Mouse (Mus musculus) lung, postnatal 25 days (tissue): ENCODE data around the gene Gstm2.
"Not testable (repeated sequence)": the region's sequence is repeated elsewhere in the genome, so short reads cannot be mapped to it uniquely, and the experiment has no call there.

Source experiments
- DNase-seq: peaks from one replicate; pipeline ENCODE4 v3.0.0; 2022; ENCODE audit warnings: low spot score

The Gstm2 gene

DNA sequence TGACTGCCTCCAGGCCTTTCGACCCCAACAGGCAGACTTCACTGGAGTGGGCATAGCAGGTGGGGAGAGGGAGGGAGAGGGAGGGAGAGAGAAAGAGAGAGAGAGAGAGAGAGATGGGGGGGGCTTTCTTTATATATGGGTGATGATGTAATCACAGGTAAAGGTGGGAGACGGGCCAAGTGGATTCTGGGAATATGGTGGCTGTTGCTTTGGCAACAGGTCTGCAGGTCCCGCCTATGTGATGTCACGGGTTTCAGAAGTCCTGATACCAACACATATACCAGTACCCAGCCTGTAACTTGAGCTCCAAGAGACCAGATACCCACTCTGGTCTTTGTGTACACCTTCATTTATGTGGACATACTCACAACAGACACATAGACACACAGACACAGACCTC is 10.3 kb upstream of the Gstm2 start:
- no peak for DNase-seq

DNA sequence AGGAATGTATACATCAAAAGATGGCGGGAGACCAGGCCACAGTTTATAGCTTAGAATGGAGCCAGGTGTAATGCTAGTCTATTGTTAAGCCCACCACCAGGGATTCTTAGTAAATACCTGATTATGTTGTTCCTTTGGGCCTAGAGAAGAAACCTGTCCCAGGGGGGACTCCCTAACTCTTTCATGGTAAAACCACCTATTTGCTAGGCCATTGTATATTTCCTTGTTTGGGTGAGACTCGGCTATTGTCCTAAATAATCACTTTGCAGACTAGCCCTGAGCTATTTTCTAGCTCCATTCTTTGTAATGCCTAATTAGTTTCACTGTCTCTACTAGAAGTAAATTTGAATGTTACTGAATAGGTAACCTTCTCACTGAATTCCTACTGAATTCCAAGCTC is 9.7 kb upstream of the Gstm2 start:
- DNase-seq: not testable (repeated sequence)

DNA sequence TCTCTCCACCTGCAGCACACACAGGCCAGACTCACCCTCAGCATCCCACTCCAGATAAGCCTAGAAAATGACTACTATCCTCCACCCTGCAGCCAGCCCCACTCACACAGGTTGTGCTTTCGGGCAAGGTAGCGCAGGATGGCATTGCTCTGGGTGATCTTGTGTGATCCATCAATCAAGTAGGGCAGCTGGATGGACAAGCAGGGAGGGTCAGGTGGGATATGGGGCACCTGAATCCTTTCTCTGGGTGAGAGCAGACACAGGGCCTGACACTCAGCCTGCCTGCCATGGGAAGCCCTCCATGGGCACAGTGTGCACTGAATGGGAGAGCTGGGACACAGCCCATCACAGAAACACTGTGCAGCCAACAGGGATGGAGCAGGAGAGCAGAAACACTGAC is 1.1 kb downstream of the Gstm2 start:
- DNase-seq: not testable (repeated sequence)

DNA sequence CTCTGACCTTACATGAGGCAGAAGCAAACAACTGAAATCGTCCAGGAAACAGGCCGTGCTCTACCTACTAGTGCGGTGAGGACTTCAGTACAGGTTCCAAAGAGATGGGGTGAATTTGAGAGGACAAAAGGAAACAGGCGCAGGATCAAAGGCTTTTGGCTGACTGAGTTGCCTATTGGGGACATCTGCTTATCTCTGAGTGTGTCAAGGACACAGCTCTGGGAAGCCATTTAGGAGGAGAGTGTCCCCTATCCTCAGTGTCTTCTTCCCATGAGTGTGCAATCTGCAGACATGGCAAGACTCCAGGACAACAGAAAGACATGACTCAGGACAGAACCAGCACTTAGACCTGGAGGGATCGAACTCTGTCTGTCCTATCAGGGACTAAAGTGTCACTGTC is 1.8 kb downstream of the Gstm2 start:
- DNase-seq: no peak

DNA sequence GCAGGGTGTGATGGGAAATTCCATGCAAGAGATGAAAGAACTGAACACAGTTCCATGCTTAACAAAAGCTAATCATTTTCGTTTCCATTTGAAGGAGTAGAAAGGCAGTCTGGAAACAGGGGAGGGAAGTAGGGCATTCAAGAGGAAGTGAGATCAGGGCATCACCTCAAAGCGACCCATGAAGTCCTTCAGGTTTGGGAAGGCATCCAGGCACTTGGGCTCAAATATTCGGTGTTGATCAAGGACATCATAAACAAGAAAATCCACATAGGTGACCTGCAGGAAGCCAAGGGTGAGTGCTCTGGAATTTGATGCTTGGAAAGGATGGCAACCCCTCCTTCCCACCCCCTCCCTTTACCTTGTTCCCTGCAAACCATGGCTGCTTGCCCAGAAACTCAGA is 2.5 kb downstream of the Gstm2 start:
- DNase-seq: no peak

DNA sequence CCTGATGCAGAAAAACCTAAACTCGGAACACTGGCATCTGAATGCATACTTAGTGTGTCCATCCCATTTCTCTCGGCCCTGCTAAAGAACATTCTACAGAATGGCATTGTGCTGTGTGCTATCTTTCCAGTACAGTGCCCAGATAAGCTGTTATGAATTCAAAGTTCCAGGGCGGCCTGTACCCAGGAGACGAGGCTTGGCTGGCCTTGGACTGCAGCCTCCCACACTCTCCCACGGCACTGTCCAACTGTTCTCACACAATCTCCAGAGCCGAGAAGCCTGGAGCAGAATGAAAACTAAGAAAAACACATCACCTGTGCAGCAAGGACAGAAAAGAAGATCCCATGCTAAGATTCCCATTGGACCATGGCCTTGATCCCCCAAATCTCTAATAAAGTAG is 3.5 kb downstream of the Gstm2 start:
- no peak for DNase-seq

DNA sequence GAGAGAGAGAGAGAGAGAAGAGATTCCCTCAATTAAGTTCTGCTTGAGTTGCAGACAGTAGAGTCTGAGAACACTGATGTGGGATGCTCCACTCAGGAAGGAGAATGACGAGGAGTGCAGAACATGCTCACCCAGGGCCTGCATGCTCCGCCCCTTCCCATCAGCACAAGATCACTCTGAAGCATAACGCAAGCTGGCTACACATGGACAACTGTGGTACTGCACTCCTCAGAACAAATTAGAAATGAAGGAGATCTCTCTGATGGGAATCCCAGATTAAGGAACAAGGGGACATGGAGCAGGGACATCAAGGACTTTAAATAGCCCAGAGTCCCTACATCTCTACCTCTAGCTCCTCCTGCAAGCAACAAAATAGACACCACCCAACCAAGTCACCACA is 5.0 kb downstream of the Gstm2 start:
- no peak for DNase-seq

DNA sequence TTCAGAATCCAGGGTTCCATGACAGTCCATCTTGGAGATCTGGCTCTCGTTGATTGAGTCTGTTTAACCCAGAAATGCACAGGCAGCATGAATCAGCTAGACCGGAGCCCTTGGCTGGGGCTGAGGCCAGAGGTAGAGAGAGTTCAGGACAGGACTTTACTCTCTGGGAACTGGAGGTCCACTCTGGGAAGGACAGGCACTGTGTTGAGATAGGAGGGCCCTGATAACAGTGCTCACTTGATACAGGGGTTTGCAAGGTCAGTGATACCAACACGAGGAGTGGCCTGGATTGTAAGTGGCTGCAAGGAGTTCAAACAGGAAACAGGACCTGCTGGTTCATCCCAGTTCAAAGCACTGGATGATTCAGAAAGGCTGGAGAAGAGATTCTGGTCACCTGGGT is 8.6 kb downstream of the Gstm2 start:
- DNase-seq: no peak

DNA sequence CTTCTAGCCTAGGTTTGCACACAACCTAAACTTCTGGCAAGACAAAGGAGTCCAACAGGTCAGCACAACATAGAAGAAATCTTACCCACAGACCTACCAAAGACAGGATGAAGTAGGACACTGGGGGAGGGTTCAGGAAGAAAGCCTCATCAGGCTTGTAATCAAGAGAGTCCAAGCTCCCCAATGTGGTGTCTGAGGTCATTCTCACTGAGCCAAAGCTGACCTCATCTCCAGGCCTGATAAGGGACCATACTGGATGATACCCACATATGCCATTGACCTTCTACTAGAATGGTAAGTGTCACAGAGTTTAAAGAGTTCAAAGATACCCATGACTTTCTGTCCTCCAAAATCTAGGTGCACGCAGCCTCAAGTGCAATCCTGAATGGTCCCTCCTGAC is 12.0 kb downstream of the Gstm2 start:
- DNase-seq: no peak

DNA sequence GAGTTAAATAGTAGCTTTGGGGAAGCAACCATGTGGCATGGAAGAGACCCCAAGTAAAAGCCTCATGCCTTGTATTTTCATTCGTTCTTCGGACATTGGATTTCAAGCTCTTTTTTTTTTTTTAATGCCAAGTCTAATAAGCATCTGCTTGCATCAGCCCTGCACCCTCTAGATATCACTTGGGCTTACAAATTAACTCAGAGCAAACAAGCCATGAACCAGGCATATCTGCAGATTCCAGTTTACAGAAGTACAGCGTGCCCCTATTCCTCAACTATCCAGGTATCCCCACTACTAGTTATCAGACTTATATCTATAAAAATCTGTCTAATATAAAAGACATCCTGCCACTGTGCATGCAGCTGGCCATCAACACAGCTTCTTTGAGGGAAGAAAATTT is 14.2 kb downstream of the Gstm2 start:
- DNase-seq: no peak

DNA sequence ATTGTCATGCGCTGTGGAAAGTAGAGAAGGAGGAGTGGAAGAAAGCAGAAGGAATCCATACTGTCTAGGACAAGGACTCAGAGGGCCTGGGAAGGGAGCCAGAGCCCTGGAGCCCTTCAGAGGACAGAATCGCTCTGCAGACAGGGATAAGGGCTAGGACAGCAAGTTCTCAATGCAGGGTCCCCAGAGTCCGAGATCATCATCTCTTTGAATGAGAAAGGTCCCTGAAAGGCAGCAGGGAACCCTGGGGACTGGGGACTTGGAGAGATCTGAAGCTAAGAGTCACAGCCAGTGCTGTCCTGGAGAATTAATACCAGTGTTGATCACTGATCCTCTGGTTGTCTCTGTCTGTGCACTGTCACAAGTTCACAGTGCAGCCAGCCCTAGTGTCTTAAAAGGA is 15.2 kb downstream of the Gstm2 start:
- DNase-seq: not testable (repeated sequence)

DNA sequence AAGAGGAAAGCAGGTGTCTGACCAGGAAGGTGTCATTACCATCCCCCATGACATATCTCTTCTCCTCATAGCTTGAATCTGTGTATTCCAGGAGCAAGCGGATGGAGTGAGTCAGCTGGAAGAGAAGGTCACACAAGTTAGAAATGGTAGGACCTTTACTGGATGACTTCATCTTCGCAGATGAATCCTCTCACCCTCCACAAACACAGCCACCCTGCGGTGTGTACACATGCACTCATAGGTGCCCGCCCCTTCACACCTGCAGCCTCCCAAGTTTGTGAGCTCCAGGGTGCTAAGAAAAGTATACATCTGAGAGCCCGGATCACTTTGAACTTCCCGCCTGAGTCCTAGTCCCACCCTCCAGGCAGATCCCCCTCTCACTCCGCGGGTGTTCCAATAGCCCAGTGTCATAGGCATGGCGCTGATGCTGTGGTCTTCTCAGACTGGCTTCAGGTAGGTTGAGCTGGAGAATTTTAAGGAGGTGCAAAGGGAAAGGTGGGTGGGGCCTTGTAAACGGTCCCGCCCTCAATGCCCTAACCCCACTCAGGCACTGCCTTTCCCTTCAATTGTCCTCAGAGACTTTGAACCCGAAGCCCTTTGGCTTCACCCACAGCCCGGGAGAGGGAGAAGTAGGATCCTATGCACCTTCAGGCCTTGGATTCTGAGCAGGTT is 17.4 kb downstream of the Gstm2 start, which contains the start of gene Gstm3:
TSS of gene Gstm3 (minus strand) at position 560 of the 672 bp plus-strand sequence.
- DNase-seq: no peak

DNA sequence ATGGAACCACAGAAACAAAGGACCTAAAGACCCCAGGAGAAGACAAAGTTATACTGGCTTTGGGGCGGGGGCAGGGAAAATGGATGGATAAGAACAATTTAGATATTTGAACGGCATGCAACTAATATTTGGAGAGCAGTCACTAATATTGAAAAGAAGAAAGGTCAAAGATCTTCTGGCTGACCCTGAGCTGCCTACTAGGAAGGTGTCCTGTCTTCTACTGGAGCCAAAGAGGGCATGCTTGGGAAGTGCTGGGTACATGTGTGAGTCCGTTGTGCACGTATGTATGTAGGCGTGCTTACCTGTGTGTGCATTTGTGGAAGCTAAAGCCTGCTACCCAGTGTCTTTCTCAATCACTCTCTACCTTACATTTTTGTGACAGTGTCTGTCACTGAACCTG is 19.6 kb downstream of the Gstm2 start:
- no peak for DNase-seq

DNA sequence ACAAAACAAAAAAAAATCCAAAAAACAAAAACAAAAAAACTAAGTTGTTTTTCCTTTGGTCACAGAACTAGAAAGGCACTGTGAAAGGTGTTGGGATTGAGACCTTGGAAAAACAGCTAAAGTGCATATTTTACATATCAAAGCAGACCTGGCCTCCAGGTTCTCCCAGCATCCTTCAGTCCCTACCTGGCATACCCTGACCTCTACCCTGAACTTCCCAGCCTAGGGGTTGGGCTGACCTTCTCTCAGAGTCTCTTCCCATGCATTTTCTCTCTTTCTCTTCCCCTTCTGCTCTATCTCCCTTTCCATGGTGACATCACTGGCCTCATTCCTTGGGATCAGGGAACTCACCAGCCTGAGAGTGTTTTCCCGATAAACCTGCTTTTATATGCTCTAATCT is 20.7 kb downstream of the Gstm2 start:
- DNase-seq: no peak

DNA sequence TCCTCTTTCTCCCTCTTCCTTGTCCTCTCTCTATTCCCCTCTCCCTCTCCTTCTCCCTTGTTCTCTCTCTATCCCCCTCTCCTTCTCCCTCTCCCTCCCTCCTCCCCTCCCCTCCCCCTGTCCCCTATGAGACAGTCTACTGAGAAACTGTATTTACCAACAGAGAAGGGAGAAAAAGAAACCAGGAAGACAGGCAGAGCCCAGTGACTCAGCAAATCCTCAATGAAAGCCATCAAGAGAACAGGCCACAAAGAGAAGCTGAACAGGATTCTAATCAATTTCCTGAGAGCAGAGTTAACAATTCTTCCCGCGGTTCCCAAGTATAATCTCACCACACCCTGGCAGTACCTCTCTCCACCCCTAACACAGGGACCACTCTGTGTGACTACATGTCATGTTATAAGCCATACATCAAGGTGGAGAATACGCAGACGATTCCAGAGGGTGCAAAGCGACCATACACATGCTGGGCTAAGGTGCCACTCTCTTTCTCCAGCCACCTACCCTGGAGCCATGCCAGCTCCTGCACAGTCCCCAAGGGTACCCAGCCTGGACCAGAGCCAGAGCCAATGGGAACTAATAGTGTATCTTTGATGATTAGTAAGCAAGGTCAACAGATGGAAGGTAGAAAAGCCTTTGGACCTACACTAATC is 21.5 kb downstream of the Gstm2 start:
- DNase-seq: peak; percentile 41

DNA sequence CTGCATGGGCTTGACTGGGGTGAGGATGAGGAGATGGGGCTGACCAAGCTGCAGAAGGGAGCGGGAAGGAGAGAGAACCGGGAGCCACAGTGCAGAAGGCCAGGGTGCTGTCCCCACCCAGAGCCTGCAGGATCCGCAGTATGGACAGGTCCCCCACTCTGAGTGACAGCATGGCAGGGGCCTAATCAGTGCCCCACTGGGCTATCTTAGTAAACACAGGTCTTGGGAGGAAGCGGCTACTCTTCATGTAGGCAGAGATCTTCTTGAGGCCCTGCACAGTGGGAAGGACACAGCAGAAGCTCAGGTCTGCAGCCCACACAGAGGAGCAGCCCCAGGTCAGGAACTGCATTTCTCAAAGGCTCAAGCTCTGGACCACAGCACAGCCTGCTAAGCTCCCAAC is 22.2 kb downstream of the Gstm2 start:
- DNase-seq: no peak

DNA sequence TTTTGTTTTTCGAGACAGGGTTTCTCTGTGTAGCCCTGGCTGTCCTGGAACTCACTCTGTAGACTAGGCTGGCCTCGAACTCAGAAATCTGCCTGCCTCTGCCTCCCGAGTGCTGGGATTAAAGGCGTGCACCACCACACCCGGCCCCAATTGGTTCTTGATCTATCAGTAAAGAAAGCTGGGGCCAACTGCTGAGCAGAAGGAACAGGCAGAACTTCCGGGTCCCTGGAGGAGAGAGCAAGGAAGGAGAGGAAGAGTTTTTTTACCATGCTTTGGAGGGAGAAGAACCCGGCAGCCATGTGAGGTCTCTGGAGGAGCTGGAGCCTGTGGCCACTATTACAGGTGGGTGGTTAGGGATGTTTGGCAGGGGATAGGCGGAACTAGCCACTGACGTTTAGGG is 31.0 kb downstream of the Gstm2 start:
- not testable (repeated sequence) for DNase-seq

DNA sequence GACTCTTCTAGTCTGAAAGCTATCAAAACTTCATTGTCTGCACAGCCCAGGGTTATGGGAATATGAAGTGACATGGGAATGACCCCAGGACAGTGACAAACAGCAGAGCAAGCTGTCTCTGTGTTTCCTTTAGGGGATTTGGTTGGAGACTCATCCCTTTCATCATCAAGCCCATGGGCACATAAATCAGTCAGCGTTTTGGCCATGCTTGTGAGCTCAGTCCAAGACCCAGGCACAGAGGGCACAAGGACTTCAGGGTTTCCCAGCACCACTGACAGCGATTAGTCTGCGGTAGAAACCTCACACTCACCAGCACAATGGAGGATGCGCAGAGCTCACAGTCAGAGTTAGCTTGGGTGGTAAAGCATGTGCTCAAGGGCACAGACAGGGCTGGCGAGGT is 32.3 kb downstream of the Gstm2 start:
- DNase-seq: no peak

DNA sequence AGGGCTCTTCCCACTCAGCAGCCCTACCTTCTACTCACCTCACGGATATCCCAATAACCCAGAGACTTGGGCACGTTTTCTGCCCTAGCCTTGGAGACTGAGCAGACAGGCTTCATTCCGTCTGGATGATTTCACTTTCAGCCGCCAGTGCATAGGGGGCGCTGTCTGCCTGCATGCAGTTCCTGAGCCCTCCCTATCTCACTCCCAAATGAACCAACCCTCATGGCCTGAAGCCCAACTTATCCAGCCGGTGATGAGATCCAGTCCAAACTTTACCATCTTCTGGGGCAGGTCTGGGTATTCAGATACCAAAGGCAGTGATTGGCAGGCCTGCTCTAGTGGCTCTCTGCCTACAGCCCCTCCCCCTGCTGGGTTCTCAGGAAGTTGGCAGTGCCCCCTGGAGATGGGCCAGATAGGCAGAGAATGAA is 32.9 kb downstream of the Gstm2 start:
- peak; percentile 84 for DNase-seq

DNA sequence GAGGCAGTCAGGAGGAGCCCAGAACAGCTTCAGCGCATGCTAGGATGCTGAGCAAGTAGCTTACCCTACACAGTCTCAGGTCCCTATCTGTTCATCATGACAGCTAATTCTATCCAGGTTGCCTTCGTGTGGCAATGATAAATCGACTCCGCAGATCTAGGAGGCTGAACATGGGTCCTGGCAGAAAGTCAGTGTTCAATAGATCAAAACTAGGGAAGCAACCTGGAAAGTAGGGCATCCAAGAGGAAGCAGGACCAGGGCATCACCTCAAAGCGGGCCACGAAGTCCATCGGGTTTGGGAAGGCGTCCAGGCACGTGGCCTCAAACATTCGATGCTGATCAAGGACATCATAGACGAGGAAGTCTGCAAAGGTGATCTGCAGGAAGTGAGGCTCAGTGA is 35.7 kb downstream of the Gstm2 start:
- no peak for DNase-seq

DNA sequence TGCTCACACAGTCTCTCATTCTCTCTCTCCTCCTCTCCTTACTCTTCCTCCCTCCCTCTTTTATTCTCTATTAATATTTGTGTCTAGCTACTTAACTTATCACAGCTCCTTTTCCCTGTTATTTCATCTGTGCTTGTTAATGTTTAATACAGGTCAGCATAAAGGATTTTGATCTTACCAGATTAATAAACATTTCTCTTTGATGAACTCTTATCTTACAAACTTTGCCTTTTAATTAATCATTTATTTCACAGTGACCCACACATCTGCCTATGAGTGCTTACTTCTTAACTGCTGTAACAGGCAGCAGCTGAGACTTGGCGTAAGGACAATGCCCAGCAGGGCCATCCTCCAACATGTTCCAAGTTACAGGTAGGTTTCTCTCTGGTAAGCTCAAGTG is 36.8 kb downstream of the Gstm2 start:
- DNase-seq: not testable (repeated sequence)

DNA sequence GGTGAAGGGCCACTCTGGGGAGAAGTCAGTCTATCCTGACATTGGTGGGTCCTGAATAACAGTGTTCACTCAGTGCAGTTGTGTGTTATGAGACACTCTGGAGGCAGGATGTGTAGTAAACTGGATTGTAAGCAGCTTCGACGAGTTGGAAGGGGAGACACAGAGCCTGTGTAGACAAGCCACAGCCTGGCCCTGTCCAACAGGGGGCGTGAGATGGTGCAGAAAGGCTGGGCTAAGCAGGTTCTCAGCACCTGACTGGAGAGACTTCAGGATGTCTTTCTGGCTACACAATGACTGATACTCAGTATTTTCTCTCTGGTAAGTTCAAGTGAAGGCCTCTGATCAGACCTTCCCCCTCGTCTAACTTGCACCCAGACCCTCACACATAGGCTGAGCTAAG is 40.5 kb downstream of the Gstm2 start:
- DNase-seq: no peak

DNA sequence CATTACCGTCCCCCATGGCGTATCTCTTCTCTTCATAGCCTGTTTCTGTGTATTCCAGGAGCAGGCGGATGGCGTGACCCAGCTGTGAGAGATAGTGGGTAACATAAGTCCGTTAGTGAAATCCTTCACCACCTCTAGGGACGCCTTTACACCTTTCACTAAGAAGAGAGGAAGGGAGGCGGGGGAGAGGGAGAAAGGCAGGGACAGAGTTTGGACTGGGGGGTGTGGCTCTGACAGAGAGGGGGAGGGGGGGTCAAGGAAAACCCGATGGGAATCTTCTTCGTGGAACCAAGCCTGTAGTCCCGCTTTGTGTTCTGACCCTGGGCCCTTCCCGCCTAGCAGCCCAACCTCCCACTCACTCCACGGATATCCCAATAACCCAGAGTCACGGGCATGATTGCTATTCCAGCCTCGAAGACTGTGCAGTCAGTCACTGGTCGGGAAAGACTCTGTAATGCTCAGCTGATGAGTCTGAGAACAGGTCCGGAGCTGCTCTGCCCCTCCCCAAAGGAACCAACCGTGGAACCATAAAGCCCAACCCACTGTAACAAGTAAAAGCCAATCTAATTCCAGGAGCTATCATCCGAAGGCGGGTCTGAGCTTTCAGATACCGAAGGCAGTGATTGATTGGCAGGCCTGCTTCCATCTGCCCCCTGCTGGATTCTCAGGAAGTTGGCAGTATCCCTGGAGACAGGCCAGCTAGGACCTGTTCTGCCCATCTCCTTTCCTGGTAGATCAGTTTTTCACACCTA is 42.8 kb downstream of the Gstm2 start, which contains the start of gene Gstm6:
TSS of gene Gstm6 (minus strand) at position 511 of the 752 bp plus-strand sequence.
- DNase-seq: peak; percentile 51
